Mouse (Mus musculus): ENCODE results near the gene Ube2i. TPM values are rescaled to one million over a fixed set of nuclear protein-coding genes. Genes with fewer than 3 reads are reported as not detected.
"Not testable (repeated sequence)": the region's sequence is repeated elsewhere in the genome, so short reads cannot be mapped to it uniquely, and the experiment has no call there.

Ube2i gene
- polyA plus RNA-seq, 1 experiment from 2014 or later, result 543 TPM

DNA sequence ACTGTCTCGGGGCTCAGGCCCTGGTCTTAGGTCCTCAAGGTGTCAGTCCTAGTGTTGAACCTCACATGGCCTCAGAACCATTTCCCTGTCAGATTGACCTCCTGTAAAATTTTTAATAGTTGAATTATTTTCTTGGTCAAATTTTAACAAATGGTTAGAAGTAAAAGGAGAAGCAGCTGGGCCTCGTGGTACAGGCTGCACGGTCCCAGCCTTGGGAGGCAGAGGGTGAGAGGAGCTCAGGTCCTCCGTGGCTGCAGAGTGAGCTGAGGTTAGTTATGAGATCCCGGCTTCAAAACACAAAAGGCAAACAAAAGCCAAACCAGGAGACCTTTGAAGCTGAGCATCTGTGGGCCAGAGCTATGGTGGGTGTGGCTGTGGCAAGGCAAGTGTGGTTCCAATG, 46.4 kb downstream of the Ube2i start:
- Histone ChIP-seq H3K27ac (replicated peaks) (no peak overlapping the region), H3K36me3 (peaks cover 52% of the 10 kb centered on the region), H3K27me3 (no peaks in the 10 kb centered on the region), H3K4me1 (0 out of 2 replicates have a peak, but pooled peaks cover 5% of the 10 kb centered on the region), H3K4me2 (replicated peaks) (no peak overlapping the region), H3K9ac (no peak overlapping the region), H3K4me3 (replicated peaks) (no peak overlapping the region), H3K9me3 (replicated peaks) (no peaks in the 10 kb centered on the region)
- 76% methylated on average over 5 of the region's 5 CpGs for WGBS
- ATAC-seq (ENCODE audit: insufficient number of reproducible peaks, low FRiP score, low TSS enrichment, low read depth), result no peak

DNA sequence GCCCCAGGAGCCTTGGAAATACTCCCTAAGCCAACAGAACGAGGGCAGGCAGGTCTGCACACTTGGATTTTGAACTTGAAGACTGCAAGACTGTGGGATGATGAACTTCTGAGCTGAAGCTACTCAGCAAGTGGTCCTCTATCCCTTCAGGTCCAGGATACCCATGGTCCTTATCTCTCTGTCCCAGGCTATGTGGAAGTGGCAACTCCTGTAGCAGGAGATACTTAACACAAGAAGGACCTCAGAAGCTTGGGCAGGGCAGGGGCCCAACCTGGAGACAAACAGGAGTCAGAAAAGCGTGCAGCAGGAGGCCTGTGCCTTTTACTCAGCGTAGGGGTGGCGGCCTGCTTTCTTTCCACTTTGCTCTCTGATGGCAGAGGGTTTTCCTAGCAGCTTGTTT, 48.8 kb downstream of the Ube2i start:
- Histone ChIP-seq H3K27ac (replicated peaks) (no peak overlapping the region), H3K36me3 (peaks cover 44% of the 10 kb centered on the region), H3K9me3 (replicated peaks) (no peaks in the 10 kb centered on the region), H3K4me2 (replicated peaks) (no peak overlapping the region), H3K4me3 (replicated peaks) (no peak overlapping the region), H3K4me1 (peaks cover 20% of the 10 kb centered on the region), H3K9ac (no peak overlapping the region), H3K27me3 (no peaks in the 10 kb centered on the region)
- WGBS, result 87% methylated on average over 4 of the region's 4 CpGs
- ATAC-seq (ENCODE audit: insufficient number of reproducible peaks, low FRiP score, low TSS enrichment, low read depth), result no peak

DNA sequence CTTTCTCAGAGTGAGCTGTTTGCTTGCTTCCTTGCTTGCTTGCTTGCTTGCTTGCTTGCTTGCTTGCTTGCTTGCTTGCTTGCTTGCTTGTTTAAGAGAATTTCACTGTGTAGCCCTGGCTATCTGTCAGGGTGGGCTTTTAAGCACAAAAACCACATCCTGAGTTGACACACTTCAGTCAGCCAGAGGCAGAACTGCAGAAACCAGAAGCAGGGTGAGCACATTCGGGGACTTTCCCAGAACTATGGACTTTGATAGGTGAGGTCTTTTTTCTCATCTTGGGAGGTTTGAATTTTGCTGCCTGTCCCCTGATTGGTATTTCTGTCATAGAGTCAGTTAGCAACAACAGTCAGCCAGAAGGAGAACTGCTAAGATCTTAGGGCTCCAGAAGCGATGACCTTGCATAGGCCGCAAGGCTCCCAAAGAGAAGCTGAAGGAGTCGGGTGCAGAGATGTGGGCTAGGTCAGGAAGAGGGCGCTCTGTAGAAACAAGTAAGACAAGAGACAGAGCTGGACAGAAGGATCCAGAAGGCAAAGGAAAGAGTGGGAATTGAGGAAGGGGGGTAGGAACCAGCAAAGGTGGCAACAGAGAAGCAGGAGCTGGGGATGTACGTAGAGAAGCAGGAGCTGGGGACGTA, 49.7 kb downstream of the Ube2i start:
- Histone ChIP-seq H3K27ac (replicated peaks) (no peak overlapping the region), H3K27me3 (no peaks in the 10 kb centered on the region), H3K4me1 (peaks cover 20% of the 10 kb centered on the region), H3K36me3 (peaks cover 44% of the 10 kb centered on the region), H3K9me3 (replicated peaks) (no peaks in the 10 kb centered on the region), H3K9ac (no peak overlapping the region), H3K4me2 (replicated peaks) (no peak overlapping the region), H3K4me3 (replicated peaks) (no peak overlapping the region)
- whole genome bisulfite sequencing, result 87% methylated on average over 7 of the region's 7 CpGs
- ATAC-seq (ENCODE audit: insufficient number of reproducible peaks, low FRiP score, low TSS enrichment, low read depth), result no peak

DNA sequence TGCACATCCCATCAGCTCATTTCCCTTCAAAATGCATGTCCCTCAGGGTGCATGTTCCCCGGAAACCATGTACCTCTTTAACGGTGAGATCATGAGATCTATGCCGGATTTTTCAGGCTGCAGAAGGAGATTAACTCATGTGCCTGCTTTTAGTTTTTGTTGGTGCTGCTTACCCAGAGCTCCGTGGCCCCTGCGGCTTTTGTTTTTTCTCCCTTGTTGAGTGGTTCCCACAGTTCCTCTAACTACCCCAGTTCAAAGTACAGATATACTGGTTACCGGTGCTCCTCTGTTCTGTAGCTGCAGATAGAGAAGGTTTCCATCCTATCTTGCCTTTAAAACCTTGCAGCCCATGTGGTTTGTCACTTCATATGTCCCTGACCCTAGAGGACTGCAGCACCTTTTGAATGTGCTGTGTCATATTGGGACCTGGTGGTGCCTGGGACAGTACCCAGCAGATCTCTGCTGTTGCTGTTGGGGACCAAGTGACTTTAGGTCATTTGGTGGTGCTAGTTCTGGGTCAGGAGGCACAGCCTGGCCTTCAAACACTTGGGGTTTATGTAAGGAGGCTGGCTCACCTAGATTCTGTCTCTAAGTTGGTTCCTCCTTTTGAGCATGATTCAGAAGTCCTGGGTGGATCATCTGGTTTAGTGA, 51.3 kb downstream of the Ube2i start:
- no peak for ATAC-seq (ENCODE audit: insufficient number of reproducible peaks, low FRiP score, low TSS enrichment, low read depth)
- H3K4me2 ChIP-seq (replicated peaks), result peak overlapping the region; percentile 68

DNA sequence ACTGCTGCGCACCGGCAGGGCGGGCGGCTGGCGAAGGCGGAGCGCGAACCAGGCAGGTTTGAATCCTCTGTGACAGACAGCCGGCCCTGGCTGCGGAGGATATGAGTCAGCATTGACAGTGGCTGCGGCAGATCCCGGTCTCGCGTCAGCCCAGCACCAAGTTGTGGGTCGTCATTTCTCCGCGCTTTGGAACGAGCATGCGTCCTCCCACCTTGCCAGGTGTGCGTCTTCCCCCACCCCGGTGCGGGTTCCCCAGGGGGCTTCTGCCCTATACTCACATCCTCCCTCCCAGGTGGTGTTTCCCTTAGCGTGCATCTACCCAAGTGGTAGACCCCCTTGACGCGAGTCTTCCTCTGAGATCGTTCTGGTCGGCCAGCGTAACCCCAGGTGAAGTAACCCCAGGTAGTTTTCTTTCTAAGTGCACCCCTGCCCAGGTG, 51.9 kb downstream of the Ube2i start:
- Histone ChIP-seq H3K27ac (replicated peaks) (0 out of 2 replicates have a peak overlapping the region, but pooled peaks have one; percentile 25), H3K4me3 (replicated peaks) (peak overlapping the region; percentile 41), H3K4me2 (replicated peaks) (peak overlapping the region; percentile 68), H3K36me3 (peaks cover 56% of the 10 kb centered on the region), H3K4me1 (peaks cover 20% of the 10 kb centered on the region)
- not testable (repeated sequence) for H3K9ac ChIP-seq; H3K9me3 ChIP-seq (replicated peaks); H3K27me3 ChIP-seq
- ATAC-seq (ENCODE audit: insufficient number of reproducible peaks, low FRiP score, low TSS enrichment, low read depth), result peak; percentile 76; the same call in 1 of the 2 replicates
- 9% methylated on average over 16 of the region's 28 CpGs for WGBS

More for the DNA sequence above, 51.3 kb downstream of the Ube2i start:
- Histone ChIP-seq H3K9me3 (replicated peaks) (no peaks in the 10 kb centered on the region), H3K4me1 (peaks cover 20% of the 10 kb centered on the region), H3K36me3 (peaks cover 50% of the 10 kb centered on the region), H3K27me3 (no peaks in the 10 kb centered on the region), H3K4me3 (replicated peaks) (peak overlapping the region; percentile 41), H3K9ac (no peak overlapping the region), H3K27ac (replicated peaks) (no peak overlapping the region; the same call in 1 of the 2 replicates)
- 37% methylated on average over 6 of the region's 6 CpGs for WGBS

DNA sequence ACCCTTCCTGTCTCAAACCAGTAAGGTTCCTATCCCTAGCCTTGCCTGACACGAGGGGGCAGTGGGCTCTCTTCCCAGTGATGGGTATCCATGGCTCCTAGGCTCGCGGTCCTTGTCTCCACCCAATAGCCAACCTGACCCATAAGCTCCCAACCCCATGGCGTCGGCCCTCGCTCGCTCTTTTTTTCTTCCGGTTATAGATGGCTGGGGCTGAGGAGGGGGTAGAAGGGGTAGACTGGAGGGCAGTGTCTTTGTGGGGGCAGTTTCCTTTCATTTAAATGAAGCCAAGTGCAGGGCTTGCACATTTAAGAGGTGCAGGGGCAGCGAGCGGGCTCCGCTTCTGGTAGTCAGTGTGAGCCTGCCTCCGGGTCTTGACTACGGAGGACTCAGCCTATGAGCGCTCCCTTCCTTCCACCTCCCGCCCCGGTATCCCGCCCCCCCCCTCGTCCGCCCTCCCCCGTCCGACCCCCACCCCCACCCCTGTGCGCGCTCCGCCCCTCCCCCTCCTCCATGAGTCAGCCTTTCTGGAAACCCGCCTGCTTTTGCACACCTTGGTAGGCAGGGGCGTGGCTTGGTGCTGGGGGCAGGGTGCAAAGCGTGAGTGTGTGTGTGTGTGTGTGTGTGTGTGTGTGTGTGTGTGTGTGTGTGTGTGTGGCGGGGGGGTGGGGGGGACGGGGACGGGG, 52.5 kb downstream of the Ube2i start:
- peak overlapping the region; percentile 23 for H3K27ac ChIP-seq (replicated peaks)
- no peaks in the 10 kb centered on the region for H3K9me3 ChIP-seq (replicated peaks)
- H3K4me1 ChIP-seq, result peaks cover 20% of the 10 kb centered on the region
- peak overlapping the region; percentile 68 for H3K4me2 ChIP-seq (replicated peaks)
- peak overlapping the region; percentile 41 for H3K4me3 ChIP-seq (replicated peaks)
- H3K36me3 ChIP-seq, result peaks cover 57% of the 10 kb centered on the region
- WGBS, result 2% methylated on average over 22 of the region's 30 CpGs
- peak; percentile 77 for ATAC-seq (ENCODE audit: insufficient number of reproducible peaks, low FRiP score, low TSS enrichment, low read depth)
- no peaks in the 10 kb centered on the region for H3K27me3 ChIP-seq
- 0 out of 2 replicates have a peak overlapping the region, but pooled peaks have one; percentile 23 for H3K9ac ChIP-seq

DNA sequence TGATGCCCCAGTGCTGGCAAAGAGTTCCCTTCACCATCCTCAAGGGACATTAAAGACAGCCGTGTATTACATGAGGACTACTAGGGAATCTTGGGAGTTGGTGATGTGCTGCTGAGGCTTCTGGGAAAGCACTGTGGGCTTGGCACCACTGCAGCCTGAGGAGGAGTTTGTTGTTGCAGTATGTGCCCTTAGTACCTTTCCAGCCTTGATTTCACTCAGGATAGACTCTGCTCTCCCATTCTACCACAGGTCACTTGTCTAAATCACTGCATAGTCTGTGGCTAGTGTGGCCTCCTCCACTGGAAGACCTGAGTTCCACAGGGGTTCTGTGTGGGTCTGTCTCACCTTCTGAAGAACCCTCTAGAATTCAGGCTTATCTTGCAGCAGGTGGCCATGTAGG, 53.7 kb downstream of the Ube2i start:
- Histone ChIP-seq H3K9me3 (replicated peaks) (no peaks in the 10 kb centered on the region), H3K27ac (replicated peaks) (no peak overlapping the region), H3K27me3 (no peaks in the 10 kb centered on the region), H3K36me3 (peaks cover 54% of the 10 kb centered on the region), H3K4me1 (peaks cover 20% of the 10 kb centered on the region), H3K4me3 (replicated peaks) (no peak overlapping the region), H3K4me2 (replicated peaks) (no peak overlapping the region), H3K9ac (no peak overlapping the region)
- 72% methylated on average over 1 of the region's 1 CpGs for WGBS
- no peak for ATAC-seq (ENCODE audit: insufficient number of reproducible peaks, low FRiP score, low TSS enrichment, low read depth)

DNA sequence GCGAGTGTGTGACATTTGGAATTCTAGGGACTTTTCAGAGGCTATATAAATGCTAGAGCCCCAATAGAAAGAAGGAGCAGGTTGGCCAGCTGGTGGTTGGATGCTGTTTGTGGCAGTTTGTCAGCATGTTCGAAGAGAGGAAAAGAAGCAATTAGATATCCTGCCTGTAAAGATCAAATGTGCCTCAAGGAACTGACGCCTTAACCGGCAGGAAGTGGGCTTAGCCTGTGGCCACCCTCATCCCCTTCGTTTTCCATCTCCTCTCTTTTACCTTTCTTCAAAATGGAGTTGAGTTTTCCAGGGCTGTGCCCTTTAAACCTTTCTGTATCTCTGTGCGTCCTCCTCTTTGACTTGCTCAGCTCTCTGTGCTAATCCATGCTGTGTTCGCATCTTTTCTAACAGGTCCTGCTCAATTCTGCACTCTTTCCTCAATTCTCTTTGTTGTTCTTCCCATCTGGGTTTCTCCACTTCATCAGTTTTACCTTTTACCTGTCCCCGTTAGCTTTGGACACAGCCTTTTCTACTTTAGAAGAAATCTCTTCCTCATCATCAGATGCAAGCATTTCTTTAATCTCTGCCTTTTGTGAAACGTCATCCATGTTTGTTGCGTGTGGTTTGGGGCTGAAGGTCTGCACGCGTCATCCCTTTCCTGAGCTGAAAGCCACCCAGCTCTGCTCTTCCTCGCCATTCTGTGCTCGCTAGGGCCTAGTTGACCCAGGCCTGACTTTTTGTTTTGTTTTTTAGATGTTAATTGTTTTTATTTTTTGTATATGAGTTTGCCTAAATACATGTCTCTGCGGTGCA, 54.7 kb downstream of the Ube2i start:
- H3K9ac ChIP-seq, result no peak overlapping the region
- no peak overlapping the region for H3K4me2 ChIP-seq (replicated peaks)
- H3K4me1 ChIP-seq, result peaks cover 20% of the 10 kb centered on the region
- 88% methylated on average over 15 of the region's 15 CpGs for WGBS
- H3K27ac ChIP-seq (replicated peaks), result no peak overlapping the region
- ATAC-seq (ENCODE audit: insufficient number of reproducible peaks, low FRiP score, low TSS enrichment, low read depth), result no peak
- H3K36me3 ChIP-seq, result peaks cover 54% of the 10 kb centered on the region
- H3K27me3 ChIP-seq, result no peaks in the 10 kb centered on the region
- H3K9me3 ChIP-seq (replicated peaks), result no peaks in the 10 kb centered on the region
- no peak overlapping the region for H3K4me3 ChIP-seq (replicated peaks)

DNA sequence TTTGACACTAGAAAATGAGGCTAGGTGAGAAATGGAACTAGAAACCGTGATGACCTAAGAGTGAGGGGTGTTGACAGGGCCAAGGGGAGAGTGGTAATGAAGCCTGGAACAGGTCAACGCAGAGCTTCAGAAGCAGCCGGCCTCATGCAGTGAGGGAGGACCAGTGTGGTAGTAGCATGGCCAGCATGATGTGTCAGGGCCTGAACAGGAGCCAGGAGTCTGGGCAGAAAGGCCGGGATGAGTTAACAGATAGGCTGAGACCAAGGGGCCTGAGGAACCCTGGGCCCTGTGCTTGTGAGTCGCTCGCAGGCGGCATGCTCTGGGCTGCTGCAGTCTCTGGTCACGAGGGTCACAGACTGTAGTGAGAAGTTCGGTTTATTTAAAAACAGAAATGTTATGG, 55.5 kb downstream of the Ube2i start:
- 88% methylated on average over 9 of the region's 9 CpGs for WGBS
- H3K27ac ChIP-seq (replicated peaks), result no peak overlapping the region

DNA sequence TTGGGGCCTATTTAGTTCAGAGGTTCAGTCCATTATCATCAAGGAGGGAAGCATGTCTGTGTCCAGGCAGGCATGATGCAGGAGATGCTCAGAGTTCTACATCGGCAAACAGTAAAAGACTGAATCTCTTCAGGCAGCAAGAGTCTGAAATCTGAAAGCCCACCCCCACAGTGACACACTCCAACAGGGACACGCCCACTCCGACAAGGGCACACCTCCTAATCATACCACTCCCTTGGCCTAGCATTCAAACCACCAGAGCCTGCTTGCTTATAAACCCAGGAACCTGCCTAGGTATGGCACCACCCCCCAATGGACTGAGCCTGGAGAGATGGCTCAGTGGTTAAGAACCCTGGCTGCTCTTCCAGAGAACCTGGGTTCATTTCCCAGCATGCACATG, 59.0 kb downstream of the Ube2i start:
- H3K27me3 ChIP-seq, result no peaks in the 10 kb centered on the region
- no peak overlapping the region for H3K4me3 ChIP-seq (replicated peaks)
- no peak overlapping the region for H3K27ac ChIP-seq (replicated peaks)
- H3K4me1 ChIP-seq, result no peaks in the 10 kb centered on the region
- 79% methylated on average over 3 of the region's 3 CpGs for WGBS
- peaks cover 89% of the 10 kb centered on the region for H3K36me3 ChIP-seq
- H3K9ac ChIP-seq, result no peak overlapping the region
- no peak overlapping the region for H3K4me2 ChIP-seq (replicated peaks)
- H3K9me3 ChIP-seq (replicated peaks), result no peaks in the 10 kb centered on the region
- no peak for ATAC-seq (ENCODE audit: insufficient number of reproducible peaks, low FRiP score, low TSS enrichment, low read depth)

More for the DNA sequence above, 55.5 kb downstream of the Ube2i start:
- H3K27me3 ChIP-seq, result no peaks in the 10 kb centered on the region
- H3K9me3 ChIP-seq (replicated peaks), result no peaks in the 10 kb centered on the region
- H3K4me2 ChIP-seq (replicated peaks), result no peak overlapping the region
- no peak overlapping the region for H3K9ac ChIP-seq
- H3K4me1 ChIP-seq, result peaks cover 20% of the 10 kb centered on the region
- no peak overlapping the region for H3K4me3 ChIP-seq (replicated peaks)
- H3K36me3 ChIP-seq, result peaks cover 60% of the 10 kb centered on the region
- no peak for ATAC-seq (ENCODE audit: insufficient number of reproducible peaks, low FRiP score, low TSS enrichment, low read depth)

All from embryonic facial prominence, embryonic 15.5 days (tissue).